Mouse (Mus musculus) MEL (cell line): ENCODE data around the gene Il17re.

ENCODE experiments used
- E2F4 ChIP-seq: IDR thresholded peaks from 2 replicates; pipeline ENCODE4 v1.6.1; 2011; ENCODE audit warnings: low read depth, low read length, improper control_type of control experiment, borderline replicate concordance
- GABPA ChIP-seq: IDR thresholded peaks from 2 replicates; pipeline ENCODE4 v1.6.1; 2012; ENCODE audit warnings: low read depth, mild to moderate bottlenecking, inconsistent platforms, low read length, improper control_type of control experiment, moderate library complexity
- MAX ChIP-seq: IDR thresholded peaks from 2 replicates; pipeline ENCODE4 v1.6.1; 2011; ENCODE audit warnings: low read length, improper control_type of control experiment
- MXI1 ChIP-seq: IDR thresholded peaks from 2 replicates; pipeline ENCODE4 v1.6.1; 2011; ENCODE audit warnings: mild to moderate bottlenecking, low read depth, low read length, improper control_type of control experiment
- UBTF ChIP-seq: IDR thresholded peaks from 2 replicates; pipeline ENCODE4 v1.6.1; 2012; ENCODE audit warnings: low read depth, mild to moderate bottlenecking, inconsistent platforms, low read length, improper control_type of control experiment, moderate library complexity, borderline replicate concordance; ENCODE audit not compliant: insufficient read depth

DNA sequence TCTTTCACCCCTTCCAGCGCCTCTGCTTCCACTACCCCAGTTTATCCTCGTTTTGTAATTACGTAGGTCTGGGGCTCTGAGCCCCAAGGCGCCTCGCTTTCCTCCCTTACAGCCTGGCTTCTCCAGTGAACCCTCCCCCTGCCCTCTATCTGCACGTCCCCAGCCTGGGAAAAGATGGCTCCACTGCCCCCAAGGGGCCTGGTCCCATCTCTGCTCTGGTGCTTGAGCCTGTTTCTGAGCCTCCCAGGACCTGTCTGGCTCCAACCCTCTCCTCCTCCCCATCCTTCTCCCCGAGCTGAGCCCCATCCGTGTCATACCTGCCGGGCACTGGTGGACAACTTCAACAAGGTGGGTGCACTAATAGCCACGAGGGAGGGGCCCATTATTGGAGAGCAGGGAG, 25.4 kb downstream of the Il17re start:
- no peak for TF ChIP-seq GABPA
- TF ChIP-seq MAX = no peak
- 0 out of 2 replicates have a peak, but pooled peaks have one; percentile 28 for TF ChIP-seq MXI1
- TF ChIP-seq UBTF = no peak
- TF ChIP-seq E2F4 = no peak
